Mouse (Mus musculus) midbrain, embryonic 12.5 days (tissue): Measurements from ENCODE around the gene Rfpl4. TPM values are rescaled to one million over a fixed set of nuclear protein-coding genes. Genes with fewer than 3 reads are reported as not detected.

Experiments
- ATAC-seq: fragments of 200-750 bp; cut with Nextera tagmentation; 2 replicates; pipeline ENCODE4 v1.8.0; 2017; ENCODE audit warnings: low read depth, moderate TSS enrichment, moderate library complexity; ENCODE audit not compliant: low FRiP score
- H3K27ac ChIP-seq: fragments of 300-500 bp; sonication (generic); replicated peaks from 2 replicates; pipeline ENCODE4 v1.5.1; 2016; ENCODE audit warnings: mild to moderate bottlenecking
- H3K27me3 ChIP-seq: fragments of 300-500 bp; sonication (generic); 2 replicates; pipeline ENCODE4 v1.6.1; 2016; ENCODE audit warnings: mild to moderate bottlenecking
- H3K36me3 ChIP-seq: fragments of 300-500 bp; sonication (generic); 2 replicates; pipeline ENCODE4 v1.6.1; 2016
- H3K4me1 ChIP-seq: fragments of 300-500 bp; sonication (generic); 2 replicates; pipeline ENCODE4 v1.6.1; 2016
- H3K4me2 ChIP-seq: fragments of 300-500 bp; sonication (generic); replicated peaks from 2 replicates; pipeline ENCODE4 v1.6.1; 2016; ENCODE audit warnings: mild to moderate bottlenecking, moderate library complexity
- H3K4me3 ChIP-seq: fragments of 300-500 bp; sonication (generic); 2 replicates; pipeline ENCODE4 v1.5.1; 2016; ENCODE audit warnings: mild to moderate bottlenecking
- H3K9ac ChIP-seq: fragments of 300-500 bp; sonication (generic); replicated peaks from 2 replicates; pipeline ENCODE4 v1.6.1; 2016; ENCODE audit warnings: mild to moderate bottlenecking, moderate library complexity
- H3K9me3 ChIP-seq: fragments of 300-500 bp; sonication (generic); 2 replicates; pipeline ENCODE4 v1.6.1; 2016; ENCODE audit warnings: mild to moderate bottlenecking
- WGBS: fragments of 180-500 bp; shearing (Covaris S2); methylation state at CpG from one replicate; pipeline ENCODE4 v1.1.7; 2016; 5-methylcytosine and 5-hydroxymethylcytosine counted together
- polyA plus RNA-seq: library from polyadenylated mRNA; unstranded; fragments of >200 nt; fragmentation: Nextera tagmentation; extraction: Ambion mirVana; gene quantifications from 2 replicates; pipeline ENCODE4 v1.2.1, GENCODE M21; 2016

Rfpl4 gene
- polyA plus RNA-seq, 1 experiment from 2014 or later = not detected

GRCm38 (mm10) chr7:5092381-5092780 is 24.4 kb downstream of the Rfpl4 start:
- 86% methylated on average over 6 of the region's 6 CpGs for WGBS
- no peak for ATAC-seq
- Histone ChIP-seq H3K4me3 (no peak overlapping the region), H3K36me3 (peaks cover 85% of the 10 kb centered on the region), H3K4me2 (no peak overlapping the region), H3K9me3 (no peaks in the 10 kb centered on the region), H3K27ac (no peak overlapping the region), H3K9ac (no peak overlapping the region), H3K27me3 (no peaks in the 10 kb centered on the region), H3K4me1 (no peaks in the 10 kb centered on the region)

- Histone ChIP-seq H3K36me3 (peaks cover 78% of the 10 kb centered on the region), H3K4me3 (no peak overlapping the region), H3K9ac (no peak overlapping the region), H3K4me1 (no peaks in the 10 kb centered on the region), H3K27ac (no peak overlapping the region), H3K4me2 (no peak overlapping the region), H3K27me3 (no peaks in the 10 kb centered on the region), H3K9me3 (no peaks in the 10 kb centered on the region)
- ATAC-seq = no peak
- 93% methylated on average over 15 of the region's 15 CpGs for WGBS
These were observed 25.6 kb downstream of the Rfpl4 start for GRCm38 (mm10) chr7:5091008-5091728.

DNA sequence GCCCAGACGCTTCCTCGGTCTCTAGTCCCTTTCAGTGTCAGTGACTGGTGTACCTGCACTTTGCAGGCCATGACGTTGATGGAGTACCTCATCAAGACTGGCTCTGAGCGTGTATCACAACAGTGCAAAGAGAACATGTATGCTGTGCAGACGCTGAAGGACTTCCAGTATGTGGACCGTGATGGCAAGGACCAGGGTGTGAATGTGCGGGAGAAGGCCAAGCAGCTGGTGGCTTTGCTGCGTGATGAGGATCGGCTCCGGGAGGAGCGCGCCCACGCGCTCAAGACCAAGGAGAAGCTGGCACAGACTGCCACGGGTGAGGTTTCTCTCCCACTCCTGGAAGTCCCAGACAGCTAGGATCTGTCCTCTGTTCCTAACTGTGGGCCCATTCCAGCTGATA is 26.9 kb downstream of the Rfpl4 start:
- H3K4me1 ChIP-seq = no peaks in the 10 kb centered on the region
- no peak overlapping the region for H3K4me3 ChIP-seq
- ATAC-seq = no peak
- peaks cover 76% of the 10 kb centered on the region for H3K36me3 ChIP-seq
- H3K27ac ChIP-seq = no peak overlapping the region
- no peak overlapping the region for H3K4me2 ChIP-seq
- 96% methylated on average over 15 of the region's 15 CpGs for WGBS
- H3K9ac ChIP-seq = no peak overlapping the region
- H3K27me3 ChIP-seq = no peaks in the 10 kb centered on the region
- H3K9me3 ChIP-seq = no peaks in the 10 kb centered on the region

GRCm38 (mm10) chr7:5087886-5088285 is 28.9 kb downstream of the Rfpl4 start:
- ATAC-seq = no peak
- Histone ChIP-seq H3K36me3 (peaks cover 69% of the 10 kb centered on the region), H3K4me3 (no peak overlapping the region), H3K4me1 (no peaks in the 10 kb centered on the region), H3K27me3 (no peaks in the 10 kb centered on the region), H3K4me2 (no peak overlapping the region), H3K9ac (no peak overlapping the region), H3K27ac (no peak overlapping the region), H3K9me3 (no peaks in the 10 kb centered on the region)
- WGBS = 95% methylated on average over 4 of the region's 4 CpGs

DNA sequence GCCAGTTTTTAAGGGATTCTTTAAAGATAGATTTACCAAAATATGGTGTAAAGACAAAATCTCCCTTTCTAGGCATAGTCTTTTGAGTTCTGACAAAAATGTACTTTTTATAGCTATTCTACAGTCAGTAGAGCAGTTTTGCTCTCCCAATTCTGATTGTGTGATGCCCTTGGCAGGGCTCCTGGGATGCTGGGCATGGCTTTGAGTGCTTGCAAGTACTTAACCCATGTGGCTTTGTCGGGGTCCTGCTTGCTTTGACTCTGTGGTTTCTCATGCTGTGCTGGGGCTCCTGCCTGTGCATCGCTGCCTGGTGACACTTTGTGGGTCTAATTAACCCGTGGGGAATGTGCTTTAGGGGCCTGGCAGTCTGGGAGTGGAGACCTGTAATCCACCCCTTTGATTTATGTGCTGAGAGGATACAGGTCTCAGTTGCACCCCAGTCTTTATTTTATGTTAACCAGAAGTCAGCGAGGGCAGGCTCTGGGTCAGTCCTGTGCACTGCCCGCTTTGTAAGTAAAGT is 29.8 kb downstream of the Rfpl4 start:
- Histone ChIP-seq H3K27me3 (no peaks in the 10 kb centered on the region), H3K4me3 (no peak overlapping the region), H3K36me3 (peaks cover 60% of the 10 kb centered on the region), H3K4me1 (no peaks in the 10 kb centered on the region), H3K4me2 (no peak overlapping the region), H3K27ac (no peak overlapping the region), H3K9ac (no peak overlapping the region), H3K9me3 (no peaks in the 10 kb centered on the region)
- WGBS = 82% methylated on average over 5 of the region's 5 CpGs
- ATAC-seq = no peak

GRCm38 (mm10) chr7:5085512-5085911 is 31.2 kb downstream of the Rfpl4 start:
- no peak for ATAC-seq
- 94% methylated on average over 1 of the region's 1 CpGs for WGBS
- Histone ChIP-seq H3K9ac (no peak overlapping the region), H3K9me3 (no peaks in the 10 kb centered on the region), H3K4me1 (peaks cover 10% of the 10 kb centered on the region), H3K4me3 (no peak overlapping the region), H3K27me3 (no peaks in the 10 kb centered on the region), H3K4me2 (no peak overlapping the region), H3K36me3 (peaks cover 47% of the 10 kb centered on the region), H3K27ac (no peak overlapping the region)

DNA sequence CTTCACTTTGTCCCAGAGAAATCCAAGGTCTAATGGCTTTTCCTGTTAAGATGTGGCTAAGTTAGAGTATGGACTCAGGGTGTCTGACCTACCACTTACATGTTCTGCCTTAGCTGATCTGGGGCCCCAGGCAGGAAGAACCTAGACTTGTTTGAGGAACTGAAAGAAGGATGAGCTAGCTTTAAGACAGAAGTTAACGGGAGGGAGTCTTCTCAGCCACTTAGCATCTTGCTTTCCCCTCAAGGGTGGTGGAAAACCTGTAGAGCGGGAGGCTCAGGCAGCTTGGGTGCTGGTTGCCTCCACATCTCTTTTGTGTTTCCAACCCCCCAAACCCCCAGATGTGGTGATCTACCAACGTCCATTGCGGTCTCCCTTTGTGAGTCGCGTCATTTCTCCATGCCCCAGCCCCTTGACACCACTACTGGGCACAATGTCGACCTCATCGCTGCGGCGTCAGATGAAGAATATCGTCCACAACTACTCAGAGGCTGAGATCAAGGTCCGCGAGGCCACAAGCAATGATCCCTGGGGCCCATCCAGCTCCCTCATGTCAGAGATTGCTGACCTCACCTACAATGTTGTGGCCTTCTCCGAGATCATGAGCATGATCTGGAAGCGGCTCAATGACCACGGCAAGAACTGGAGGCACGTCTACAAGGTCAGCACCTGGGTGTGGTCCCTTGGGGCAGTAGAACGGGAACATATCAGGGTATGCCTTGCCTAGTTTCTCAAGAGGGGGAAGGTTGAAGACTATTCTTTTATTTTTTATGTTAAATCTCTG is 33.2 kb downstream of the Rfpl4 start:
- H3K4me2 ChIP-seq = no peak overlapping the region
- H3K27me3 ChIP-seq = no peaks in the 10 kb centered on the region
- H3K4me1 ChIP-seq = peaks cover 10% of the 10 kb centered on the region
- peaks cover 39% of the 10 kb centered on the region for H3K36me3 ChIP-seq
- no peak overlapping the region for H3K4me3 ChIP-seq
- no peaks in the 10 kb centered on the region for H3K9me3 ChIP-seq
- H3K27ac ChIP-seq = no peak overlapping the region
- WGBS = 94% methylated on average over 18 of the region's 18 CpGs
- no peak for ATAC-seq
- H3K9ac ChIP-seq = no peak overlapping the region

DNA sequence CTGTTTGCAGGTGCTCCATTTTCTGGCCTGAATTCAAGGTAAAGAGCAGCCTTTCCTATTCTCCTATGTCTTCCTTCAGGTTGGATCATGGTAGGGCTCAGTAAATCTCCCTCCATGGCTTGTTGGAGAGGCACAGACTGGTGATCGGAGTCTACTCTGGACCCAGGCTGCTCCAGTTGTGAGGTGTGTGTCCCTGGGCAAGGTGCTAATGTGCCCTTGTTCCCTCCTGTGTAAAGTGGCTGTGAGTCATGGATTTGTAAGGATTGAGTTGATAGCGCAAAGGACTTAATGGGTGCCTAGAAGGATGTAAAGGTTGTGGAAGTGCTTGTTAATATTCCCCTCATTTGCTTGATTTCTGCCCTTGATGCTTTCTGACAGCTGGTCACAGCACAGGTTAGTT is 34.8 kb downstream of the Rfpl4 start:
- no peak overlapping the region for H3K27ac ChIP-seq
- no peak overlapping the region for H3K4me2 ChIP-seq
- no peak for ATAC-seq
- no peaks in the 10 kb centered on the region for H3K9me3 ChIP-seq
- no peaks in the 10 kb centered on the region for H3K27me3 ChIP-seq
- no peak overlapping the region for H3K4me3 ChIP-seq
- WGBS = 94% methylated on average over 2 of the region's 2 CpGs
- no peak overlapping the region for H3K9ac ChIP-seq
- peaks cover 47% of the 10 kb centered on the region for H3K36me3 ChIP-seq
- peaks cover 10% of the 10 kb centered on the region for H3K4me1 ChIP-seq

DNA sequence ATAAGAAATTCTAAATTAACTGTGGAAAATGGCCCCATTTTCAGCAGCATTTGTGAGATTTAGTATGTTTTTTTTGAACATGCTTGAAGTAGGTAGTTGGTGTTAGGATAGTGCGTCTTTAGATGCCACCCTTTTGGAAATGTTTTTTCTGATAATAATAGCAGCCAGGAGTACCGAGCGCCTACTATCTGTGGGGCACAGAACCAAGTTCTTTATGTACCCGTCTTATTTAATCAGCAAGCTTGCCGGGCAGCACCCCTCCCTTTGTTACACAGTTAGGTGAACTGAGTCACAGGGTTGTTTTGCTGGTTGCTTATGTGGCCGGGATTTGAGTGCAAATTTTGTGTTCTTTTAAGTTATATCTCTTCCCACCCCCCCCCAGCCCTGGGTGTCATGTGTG is 35.5 kb downstream of the Rfpl4 start:
- WGBS = 68% methylated on average over 6 of the region's 6 CpGs
- peaks cover 52% of the 10 kb centered on the region for H3K36me3 ChIP-seq

DNA sequence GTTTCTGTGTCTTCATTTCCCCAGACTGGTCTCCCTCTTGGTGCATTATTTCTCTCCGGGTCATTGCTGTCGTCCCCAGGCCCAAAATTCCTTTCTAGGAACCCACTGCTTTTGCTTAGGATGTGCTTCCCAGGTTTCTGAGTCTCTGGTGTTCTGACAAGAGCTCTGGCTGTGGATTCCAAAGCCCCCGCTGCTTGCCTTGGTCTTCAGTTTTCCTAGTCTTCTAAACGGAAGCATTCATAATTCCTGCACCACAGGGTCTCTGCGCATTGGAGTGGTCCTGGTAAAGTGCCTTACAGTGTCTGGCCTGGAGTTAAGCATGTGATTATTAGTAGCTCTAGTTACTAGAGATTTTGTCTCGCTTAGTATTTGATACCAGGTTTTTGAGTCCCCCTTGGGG is 35.9 kb downstream of the Rfpl4 start:
- WGBS = 20% methylated on average over 6 of the region's 6 CpGs
- Histone ChIP-seq H3K4me2 (peak overlapping the region; percentile 83), H3K4me1 (peaks cover 10% of the 10 kb centered on the region), H3K4me3 (peak overlapping the region; percentile 99), H3K27ac (peak overlapping the region; percentile 89), H3K9me3 (no peaks in the 10 kb centered on the region), H3K36me3 (peaks cover 52% of the 10 kb centered on the region), H3K9ac (peak overlapping the region; percentile 97), H3K27me3 (no peaks in the 10 kb centered on the region)
- no peak for ATAC-seq

More for the DNA sequence above, 35.5 kb downstream of the Rfpl4 start:
- Histone ChIP-seq H3K4me3 (peak overlapping the region; percentile 99), H3K9ac (peak overlapping the region; percentile 97), H3K4me1 (peaks cover 10% of the 10 kb centered on the region), H3K9me3 (no peaks in the 10 kb centered on the region), H3K27me3 (no peaks in the 10 kb centered on the region), H3K4me2 (peak overlapping the region; percentile 83), H3K27ac (no peak overlapping the region)
- ATAC-seq = no peak

GRCm38 (mm10) chr7:5080010-5080751 is 36.6 kb downstream of the Rfpl4 start, which contains the start of gene Epn1:
Gene Epn1, plus strand, starts transcription at chr7:5080235.
- Histone ChIP-seq H3K4me3 (peak within 1 kb of the TSS; percentile 99), H3K9me3 (no peaks in the 10 kb centered on the region), H3K4me1 (peaks cover 10% of the 10 kb centered on the region), H3K4me2 (peak within 1 kb of the TSS; percentile 83), H3K9ac (peak within 1 kb of the TSS; percentile 97), H3K27ac (peak within 1 kb of the TSS; percentile 89), H3K27me3 (no peaks in the 10 kb centered on the region), H3K36me3 (peaks cover 53% of the 10 kb centered on the region)
- peak; percentile 97 for ATAC-seq
- whole genome bisulfite sequencing = under 1% methylated on average over 81 of the region's 81 CpGs
